Mouse (Mus musculus) kidney, postnatal 36 days (tissue): ENCODE measurements at regions not wholly inside any gene's neighbourhood (a gene's known extent, or its start where the extent isn't known, plus 50 kb on each side); places are given as distances from the start of the nearest gene placed in this dataset.
A peak's percentile ranks its signal among the peaks of the same experiment; 100 is the strongest.

Experiments used
- DNase-seq, 2 experiments: peaks; one replicate each; pipeline ENCODE4 v3.0.0; 2021 to 2022; ENCODE audit warnings: mixed read lengths in 2 of 2

- DNase-seq: peak in 1 of 2 experiments; percentile 34
These were observed 52.0 kb upstream of the Morc2a start for GRCm38 (mm10) chr11:3597002-3597401.

DNA sequence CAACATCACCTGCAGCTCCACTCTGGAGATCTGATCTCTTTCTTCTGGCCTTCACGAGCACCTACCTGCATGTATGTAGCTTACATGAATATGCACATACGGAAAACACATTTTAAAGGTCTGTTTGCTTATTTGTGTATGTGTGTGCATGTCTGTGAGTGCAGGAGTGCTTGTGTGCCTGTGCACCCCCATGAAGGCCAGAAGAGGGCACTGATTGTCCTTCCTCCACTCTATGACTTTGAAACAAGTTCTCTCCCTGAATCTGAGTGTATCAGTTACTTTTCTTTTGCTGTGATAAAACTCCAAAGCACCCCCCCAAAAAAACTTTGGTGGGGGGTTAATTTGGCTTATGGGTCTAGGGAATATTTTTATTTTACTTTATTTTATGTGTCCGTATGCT lies 54.2 kb upstream of the Smtn start:
- DNase-seq: no peak

GRCm38 (mm10) chr11:3591123-3591522 lies 50.7 kb upstream of the Smtn start:
- DNase-seq: no peak
